Mouse (Mus musculus) MN1 (cell line): ENCODE measurements around the gene Adtrp.

Source experiments
- DNase-seq: peaks from one replicate; pipeline ENCODE4 v3.0.0-alpha.2; 2016; ENCODE audit warnings: low spot score

Adtrp gene

DNA sequence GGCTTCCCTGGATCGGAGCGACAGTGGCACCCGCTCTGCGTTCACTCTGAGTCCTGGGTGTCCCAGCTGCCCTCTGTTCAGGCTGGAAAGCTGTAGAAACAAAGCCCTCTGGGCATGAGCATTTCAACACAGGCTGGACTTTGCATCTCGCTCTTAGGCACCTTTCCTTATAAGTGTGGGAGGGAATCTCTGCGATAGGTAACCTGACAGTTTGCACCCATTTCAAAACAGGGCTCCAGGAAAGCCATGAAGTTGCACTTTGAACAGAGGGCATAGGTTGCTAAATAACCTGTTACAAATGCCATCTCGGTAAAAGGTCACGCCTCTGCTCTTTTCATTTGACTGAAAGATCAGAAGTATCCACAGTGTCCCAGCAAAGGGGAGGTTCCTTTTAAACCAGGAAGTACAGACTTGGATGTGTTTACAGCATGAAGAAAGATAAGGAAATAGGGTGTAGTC lies 19.2 kb downstream of the Adtrp start:
- no peak for DNase-seq

DNA sequence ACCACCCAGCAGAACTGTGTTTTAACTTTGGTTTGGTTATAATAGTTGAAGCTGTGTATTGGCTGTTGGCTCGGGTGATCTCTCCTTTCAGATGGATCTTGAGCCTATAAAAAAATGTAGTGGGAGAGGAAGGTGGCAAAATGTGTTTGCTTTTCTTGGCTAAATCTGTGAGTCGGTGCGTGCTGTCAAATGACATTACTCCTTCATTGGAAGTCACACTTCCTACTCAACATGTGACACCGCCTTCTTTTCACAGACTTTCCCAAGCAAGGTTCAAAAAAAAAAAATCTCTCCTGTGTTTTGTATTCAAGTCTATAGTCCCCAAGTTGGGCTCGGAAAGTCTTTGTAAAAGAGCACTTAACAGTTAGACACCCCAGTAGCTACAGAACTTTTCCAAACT lies 19.9 kb downstream of the Adtrp start:
- no peak for DNase-seq

DNA sequence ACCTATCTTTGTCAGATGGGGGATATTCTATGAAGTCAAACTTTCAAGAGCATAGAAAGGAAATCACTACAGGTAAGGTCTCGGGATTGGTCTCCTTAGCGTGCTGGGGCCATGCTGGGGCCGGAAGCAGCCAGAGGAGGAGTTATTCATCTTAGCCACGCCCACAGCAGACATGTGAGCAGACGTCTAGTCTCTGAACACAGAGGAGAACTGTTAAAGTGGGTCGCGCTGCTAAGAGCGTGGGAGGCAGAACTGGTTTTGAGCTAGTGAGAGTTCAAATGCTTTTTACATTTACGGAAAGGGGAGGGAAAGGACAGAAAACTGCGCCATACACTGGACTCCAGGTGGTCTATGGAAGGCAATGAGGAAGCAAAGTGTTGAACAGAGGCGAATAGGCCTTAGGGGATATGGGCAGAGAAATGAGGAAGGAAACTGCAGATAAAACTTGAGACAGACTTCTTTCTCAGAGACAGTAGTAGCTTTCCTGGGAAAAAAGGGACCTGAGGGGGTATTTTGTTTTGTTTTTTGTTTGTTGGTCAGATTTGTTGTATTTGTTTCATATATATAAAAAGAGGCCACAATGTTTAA lies 22.0 kb downstream of the Adtrp start:
- DNase-seq = no peak

DNA sequence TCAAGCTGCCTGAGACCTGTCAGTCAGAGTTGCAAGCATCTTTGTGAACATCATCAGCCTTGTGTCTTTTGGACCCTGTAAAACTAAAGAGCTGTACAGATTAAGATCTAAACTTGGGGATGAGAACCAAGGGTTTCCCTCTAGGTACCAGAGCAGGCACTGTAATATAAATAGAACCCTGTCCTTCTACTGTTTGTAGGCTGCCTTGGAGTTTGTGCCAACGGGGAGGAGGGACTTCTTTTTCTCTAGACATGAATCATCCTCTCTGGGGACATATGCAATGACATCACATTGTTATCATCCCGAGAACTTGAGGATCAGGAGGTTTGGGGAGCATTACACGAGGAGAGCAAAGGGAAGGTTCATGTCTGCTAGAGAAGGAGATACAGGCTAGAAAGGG lies 24.4 kb downstream of the Adtrp start:
- DNase-seq = peak; percentile 41

DNA sequence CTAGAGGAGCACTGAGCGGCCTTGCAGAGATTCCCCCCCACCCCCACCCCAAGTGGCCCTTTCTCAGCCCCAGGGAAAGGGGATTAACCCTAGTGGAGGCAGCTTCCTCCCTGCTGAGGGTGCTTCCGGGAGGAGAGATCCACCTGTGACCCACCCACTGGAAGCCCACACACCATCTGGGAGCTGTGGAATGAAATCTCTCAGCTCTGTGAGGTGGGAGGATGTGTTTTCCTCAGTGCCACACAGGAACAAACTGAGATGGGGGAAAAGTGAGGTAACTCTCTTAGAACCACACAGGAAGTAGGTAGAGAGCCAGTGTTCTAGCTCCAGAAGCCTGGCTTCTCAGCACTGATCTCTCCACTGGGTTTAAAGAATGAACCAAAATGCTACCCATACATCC lies 24.9 kb downstream of the Adtrp start:
- DNase-seq = no peak

DNA sequence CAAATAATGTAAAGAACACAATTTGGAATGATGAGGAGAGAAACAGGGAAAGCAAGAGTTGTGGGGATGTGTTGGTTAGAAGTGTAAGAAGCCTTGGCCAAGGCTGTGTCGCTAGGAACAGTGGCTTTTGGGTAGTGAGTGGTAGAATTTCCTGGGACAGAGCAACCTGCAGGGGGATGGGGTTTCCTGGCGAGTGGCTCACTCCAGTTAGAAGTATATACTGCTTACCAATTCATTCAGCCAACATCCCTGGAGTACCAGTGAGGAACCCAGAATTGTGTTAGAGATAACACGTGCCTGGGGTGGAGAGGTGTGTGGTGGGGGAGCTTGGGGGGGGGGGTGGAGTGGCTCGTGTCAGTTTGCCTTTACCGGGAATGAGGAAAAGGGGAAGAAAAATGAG lies 25.4 kb downstream of the Adtrp start:
- DNase-seq = no peak

DNA sequence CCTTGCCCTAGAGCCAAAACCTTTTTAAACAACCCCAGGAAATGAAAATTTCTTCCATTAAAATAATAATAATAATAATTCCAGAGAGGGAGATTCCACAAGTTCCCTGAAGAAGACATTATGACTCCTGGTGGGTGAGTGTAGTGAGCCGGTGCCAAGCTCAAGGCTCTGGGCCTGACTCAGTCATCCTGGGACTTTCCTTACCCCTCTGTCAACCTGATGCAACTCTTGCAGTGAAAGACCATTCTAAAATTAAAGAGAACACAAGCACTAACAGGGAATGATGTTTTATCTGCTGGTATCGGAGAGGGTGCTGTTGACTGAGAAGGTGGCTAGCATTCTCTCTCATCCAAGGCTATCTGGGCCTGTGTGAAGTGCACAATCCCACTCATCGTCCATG lies 26.5 kb downstream of the Adtrp start:
- no peak for DNase-seq

DNA sequence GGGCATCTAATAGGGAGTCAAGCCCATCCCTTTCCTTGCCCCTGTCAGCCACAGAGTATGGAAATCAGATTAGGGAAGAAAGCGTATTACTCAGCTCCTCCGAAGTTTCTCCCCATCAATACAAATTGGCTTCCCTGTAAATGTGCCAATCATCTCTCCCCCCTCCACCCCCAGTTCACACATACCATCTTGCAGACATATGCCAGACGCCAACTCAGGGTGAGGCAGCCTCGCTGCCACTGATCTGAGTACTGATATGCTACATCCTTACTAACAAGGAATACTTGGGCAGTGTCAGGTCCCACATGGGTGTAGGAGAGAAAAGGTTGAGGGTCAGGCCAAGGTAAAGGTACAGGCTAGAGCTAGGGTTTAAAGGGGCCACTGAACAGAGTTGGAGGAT lies 27.6 kb downstream of the Adtrp start:
- no peak for DNase-seq

DNA sequence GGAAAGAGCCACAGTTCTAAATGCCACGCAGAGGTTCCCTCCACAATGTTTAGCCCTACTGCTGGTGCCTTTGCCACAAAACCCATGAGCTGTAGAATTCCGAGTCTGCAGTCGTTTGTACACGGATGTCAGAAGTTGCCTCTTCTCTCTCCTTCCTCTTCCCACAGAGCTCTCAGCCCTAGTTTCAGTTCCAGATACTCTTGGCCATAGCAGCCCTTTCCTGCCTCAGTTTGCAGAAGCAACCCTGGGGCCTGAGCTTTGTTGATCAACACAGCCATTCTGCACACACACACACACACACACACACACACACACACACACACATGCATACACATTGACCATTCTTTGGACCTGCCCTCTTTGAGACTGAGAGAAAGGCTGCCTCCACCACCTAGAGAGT lies 28.0 kb downstream of the Adtrp start:
- no peak for DNase-seq

DNA sequence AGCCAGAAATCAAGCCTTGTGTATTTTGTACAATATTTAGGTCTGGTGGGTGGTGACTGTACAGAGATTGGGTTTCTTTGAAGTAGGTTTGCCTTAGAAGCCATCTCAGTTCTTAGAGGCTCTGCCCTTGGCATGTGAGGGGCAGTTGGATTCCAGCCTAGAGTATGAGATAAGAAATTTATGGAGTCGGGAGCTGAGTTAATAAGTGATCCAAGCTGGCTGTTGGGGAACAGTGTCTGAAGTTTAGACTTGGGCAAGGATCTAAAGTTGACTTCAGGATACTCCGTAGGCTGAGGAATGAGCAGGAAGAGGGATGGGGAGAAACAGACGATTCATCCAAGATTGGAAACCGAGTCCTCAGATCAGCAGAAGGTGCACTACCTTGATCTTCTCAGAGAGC lies 29.9 kb downstream of the Adtrp start:
- no peak for DNase-seq

DNA sequence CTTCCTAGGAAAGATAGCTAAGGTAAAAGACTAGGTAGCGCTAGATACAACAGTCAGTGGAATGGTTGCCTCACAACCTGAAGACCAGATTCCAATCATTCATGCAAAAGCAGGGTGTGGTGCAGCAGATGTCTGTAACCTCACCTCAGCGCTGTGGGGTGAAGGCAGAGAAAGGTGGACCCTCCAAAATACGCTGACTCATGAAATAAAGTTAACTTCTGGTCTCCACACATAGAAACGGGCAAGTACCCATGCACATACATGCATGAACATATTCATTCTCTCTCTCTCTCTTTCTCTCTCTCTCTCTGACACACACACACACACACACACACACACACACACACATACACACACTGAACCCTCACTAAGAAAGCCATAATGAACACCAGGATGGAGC lies 30.8 kb downstream of the Adtrp start:
- DNase-seq = no peak

DNA sequence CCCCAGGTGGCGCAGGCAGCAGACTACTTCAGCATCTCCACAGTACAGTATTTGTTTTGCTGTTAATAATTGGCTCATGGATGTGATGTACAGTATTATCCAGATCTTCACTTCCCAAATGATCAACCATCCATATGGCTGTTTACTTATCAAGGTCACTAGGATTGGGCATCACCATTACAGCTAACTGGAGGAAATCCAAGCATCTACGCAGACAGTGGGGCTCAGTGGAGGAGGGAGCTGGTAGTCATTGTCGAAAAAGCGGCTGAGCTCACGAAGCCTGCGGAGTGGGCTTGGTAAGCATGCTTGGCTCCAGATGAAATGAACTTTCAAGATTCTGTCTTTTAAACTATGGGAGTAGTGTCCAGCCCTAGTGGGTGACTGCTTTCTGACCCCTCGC lies 36.7 kb downstream of the Adtrp start:
- no peak for DNase-seq

DNA sequence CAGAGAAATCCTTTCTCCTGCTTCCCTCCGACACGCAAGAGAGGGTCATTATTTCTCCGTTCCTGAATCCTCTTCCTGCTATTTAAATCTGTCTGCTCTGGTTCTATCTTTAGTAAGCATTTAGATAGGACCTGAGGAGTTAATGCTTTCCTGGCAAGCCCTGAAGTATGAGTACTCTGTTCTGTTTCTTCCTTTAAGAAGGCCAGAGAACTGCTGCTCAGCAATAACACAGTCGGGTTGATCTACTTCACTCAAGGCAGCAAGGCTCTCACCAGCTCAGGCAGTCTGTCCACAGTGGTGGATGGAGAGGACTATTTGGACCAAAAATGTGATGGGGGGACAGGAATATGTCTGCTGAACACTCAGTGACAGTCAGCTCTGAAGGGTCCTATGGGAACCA lies 39.7 kb downstream of the Adtrp start:
- DNase-seq = no peak

DNA sequence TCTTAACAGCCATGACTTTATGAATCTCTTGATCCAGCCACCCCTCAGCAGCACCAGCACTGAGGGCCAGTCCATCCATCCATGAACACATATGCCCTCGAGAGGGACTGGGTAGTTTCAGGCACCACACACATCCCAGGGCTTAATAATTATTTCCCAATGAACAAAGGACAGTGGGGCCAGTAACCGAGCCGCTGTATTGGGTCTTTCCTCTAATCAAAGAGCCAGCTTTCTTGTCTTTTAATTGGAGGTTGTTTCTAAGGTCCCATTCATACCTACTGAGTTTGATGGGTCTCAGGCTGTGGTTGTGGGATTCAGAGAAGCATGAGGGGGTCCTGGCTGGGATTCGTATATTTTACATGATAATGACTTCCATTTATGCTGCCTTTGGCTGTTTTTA lies 40.2 kb downstream of the Adtrp start:
- DNase-seq = no peak

DNA sequence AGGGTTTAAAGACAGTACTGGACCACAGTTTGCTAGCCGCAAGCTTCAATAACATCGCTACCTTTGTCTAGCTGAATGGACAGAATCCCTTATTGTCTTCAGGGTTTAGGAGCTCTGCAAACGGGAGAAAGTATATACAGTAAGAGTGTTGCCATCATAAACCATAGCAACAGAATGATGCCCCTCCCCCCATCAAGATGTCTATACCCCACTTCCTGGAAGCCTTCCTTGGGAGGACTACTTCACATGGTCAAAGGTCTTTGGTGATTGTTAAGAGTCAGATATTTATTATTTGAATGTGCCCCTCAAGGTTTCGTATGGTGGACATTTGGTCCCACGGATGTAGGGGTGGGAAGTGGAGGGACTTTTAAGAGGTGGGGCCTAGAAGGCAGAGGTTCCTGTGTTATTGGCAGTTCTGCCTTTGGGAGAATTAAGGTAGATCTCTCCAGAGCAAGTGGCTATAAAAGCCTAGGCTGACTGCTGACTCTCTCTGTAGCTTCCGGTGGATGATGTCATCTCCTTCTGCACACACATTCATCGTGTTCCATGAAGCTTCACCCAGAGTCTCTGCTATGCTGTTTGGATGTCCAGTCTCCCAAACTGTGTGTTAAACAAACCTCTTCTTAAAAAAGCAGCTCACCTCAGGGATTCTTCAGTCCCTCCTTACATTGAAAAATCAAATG lies 42.2 kb downstream of the Adtrp start:
- DNase-seq = no peak

DNA sequence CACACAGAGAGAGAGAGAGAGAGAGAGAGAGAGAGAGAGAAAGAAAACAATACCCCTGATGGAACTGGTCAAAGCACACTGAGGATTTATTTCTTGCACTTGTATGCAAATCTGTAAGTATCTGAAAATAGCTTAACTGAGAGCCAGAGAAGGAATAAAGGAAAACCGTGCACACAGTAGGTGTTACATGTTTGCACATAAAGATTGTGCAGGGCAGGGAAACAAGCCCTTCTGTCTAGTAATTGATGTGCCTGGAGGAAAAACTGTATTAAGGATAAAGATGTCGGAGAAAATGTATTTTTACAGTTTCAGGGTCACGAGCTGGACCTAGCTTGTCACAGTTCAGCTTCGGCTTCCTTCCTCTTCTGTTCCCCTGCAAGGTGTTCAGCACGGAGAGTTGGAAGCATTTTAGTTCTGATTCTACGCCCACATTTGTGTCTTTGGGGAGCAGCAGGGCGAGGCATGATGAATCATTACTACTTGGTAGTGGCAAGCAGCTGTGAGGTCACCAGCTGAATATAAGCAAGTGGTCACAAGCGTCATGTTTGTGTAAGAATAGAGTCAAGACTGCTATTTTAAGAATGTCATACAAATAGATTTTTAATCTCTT lies 43.7 kb downstream of the Adtrp start:
- DNase-seq = peak; percentile 24

DNA sequence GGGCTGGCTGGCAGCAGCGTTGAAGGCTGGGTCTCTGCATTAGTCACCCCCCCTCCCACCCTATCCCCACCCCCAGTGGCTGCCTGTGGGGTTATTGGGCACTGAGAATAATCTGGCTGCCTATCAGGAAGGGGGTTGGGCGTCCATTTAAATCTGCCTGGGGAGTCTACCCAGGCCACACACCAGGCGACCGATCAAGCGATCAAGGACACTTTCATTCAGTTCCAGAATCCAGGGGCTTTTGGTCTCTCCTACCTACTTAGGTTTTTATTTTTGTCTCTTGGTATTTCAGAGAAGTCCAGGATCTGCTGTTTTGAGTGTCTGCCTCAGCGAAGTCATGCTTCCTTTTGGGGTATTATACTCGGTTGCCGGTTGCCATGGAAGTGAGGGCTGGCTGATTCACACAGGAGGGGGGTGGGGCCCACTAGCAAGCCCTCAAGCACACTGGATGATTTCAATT lies 46.3 kb downstream of the Adtrp start:
- peak; percentile 37 for DNase-seq

DNA sequence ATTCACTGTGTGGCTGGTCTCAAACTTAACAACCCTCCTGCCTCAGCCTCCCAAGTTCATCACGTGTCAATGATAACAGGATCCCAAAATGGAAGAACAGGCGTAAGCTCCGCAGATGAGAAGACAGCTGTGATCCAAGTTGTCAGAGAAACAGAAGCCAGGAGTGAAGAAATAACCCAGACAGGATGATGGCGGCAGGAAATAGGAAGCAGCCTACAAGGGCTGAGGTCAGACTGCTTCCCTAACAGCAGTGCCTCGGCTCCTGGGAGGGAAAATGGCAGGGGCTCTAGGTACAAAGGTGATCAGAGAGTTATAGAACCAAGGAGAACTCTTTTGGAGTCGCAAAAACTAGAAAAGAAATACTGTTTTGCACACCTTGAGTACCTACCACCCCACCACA lies 54.6 kb downstream of the Adtrp start:
- DNase-seq = no peak

DNA sequence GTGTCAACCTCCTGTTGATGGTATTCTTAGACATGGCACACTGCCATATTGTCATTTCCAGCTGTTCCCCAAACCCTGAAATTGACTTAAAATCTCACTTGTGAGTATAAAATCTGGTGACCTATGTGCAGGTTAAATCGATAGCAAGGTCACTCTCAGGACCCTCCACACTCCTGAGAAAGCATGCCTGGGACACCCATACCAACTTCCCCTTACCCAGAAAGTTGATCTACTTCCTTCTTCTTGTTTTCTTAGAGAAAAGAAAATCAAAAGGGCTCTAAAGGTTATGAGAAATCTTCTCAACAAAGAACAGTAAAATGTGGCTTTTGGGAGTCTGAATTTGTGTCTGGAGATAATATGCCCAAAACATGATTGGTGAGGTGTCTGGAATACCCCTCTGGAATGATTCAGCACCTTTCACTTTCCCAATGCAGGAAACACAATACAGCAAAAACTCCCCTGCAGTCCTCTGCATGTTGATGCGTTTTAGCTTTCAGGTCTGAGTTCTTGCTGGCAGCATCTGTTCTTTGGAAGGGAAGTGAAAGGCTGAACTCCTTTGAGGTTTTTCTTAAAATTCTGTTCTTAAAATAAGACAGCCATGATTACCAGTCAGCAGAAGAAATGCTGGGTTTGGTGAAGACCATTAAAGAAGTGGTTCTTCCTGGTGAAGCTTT lies 59.5 kb downstream of the Adtrp start:
- DNase-seq = no peak

DNA sequence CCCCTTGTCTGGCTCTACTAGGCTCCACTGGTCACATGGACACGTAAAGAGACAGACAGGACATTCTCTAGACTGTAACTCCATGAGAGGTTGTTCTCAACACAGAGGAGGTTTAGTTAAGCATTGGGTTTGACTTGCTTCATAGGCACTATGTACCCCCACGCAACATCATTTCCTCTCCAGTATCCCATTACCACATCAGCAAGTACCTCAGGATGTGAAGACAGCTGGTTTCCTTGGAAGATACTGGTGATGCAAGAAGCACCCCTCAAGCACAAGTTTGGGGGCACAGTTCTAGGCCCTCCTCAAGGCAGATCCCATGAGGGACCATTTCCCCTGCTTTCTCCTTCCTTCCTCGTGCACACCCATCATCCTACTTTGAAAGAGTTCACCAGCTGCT lies 60.8 kb downstream of the Adtrp start:
- no peak for DNase-seq

DNA sequence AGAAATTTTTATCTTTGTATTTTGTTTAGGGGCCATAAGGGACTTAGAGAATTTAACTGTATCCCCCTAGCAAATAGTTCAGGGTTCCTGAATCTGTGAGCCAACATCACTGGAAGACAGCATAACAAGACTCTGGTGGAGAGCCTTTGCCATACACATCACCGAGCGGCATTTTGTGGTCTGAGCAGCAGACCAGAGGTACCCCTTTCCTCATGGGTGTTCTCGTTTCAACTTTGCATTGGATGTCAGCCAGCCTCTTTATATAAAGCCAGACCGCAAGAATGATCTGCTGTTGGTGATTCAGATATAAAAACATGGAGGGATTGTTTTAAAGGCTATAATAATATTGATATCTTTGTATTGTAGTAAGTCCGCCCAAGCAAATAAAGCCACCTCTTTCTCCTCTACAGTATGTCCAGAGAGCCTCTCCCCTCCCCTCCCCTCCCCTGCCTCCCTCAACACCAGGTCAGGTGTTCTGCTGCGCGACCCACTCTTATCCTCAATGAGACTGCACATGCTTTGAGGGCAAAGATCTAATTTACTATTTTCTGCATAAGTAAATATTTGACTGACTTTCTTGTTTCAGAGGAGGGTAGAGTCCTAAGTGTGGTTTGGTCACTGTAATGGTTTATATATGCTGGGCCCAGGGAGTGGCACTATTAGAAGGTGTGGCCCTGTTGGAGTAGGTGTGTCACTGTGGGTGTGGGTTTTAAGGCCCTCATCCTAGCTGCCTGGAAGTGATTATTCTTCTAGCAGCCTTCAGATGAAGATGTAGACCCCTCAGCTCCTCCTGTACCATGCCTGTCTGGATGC lies 62.4 kb downstream of the Adtrp start:
- no peak for DNase-seq

DNA sequence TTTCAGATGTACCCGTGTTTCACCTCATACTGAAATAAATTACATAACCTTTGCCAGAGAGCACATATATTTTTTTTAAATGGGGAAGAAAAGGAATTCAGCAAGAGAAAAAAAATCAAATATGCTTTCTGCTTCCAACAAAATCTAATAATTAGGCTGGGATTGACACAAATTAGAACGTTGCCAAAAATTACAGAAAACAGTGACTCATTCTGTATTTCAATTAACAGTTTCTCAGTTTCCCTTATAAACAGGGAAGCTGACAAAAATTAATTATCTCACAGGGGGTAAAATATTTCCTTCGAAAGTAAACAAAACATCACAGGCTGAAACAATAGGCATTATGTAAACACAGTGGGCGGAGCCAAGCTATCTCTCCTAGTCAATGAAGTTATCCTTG lies 67.2 kb downstream of the Adtrp start:
- no peak for DNase-seq
